Mouse (Mus musculus) embryonic fibroblast, embryonic 13.5 days (primary cell): Measurements from ENCODE around the gene Dazap1.

Source experiments
- CTCF ChIP-seq: IDR thresholded peaks from 2 replicates; pipeline ENCODE4 v1.5.1; 2011; ENCODE audit warnings: mild to moderate bottlenecking, control low read depth, low read length, moderate library complexity, borderline replicate concordance; ENCODE audit not compliant: insufficient read depth
- POLR2A ChIP-seq: IDR thresholded peaks from 2 replicates; pipeline ENCODE4 v1.6.1; 2011; ENCODE audit warnings: low read depth, mild to moderate bottlenecking, control low read depth, low read length, moderate library complexity

DNA sequence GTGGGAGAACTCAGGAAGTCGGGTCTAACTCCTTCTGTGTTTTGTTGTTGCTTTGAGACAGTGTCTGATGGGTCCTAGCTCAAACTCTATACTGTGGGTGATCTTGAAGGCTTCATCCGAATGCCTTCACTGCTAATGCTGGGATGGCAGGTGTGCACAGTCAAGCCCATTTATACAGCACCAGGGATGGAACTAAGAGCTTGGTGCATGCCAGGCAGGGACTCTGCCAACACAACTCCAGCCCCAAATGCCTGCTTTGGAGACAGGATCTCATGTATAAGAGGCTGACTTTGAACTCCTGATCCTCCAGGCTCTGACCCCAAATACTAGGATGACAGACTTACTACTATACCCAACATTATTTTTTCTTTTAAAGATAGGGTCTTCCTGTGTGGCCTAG is 11.2 kb upstream of the Dazap1 start:
- TF ChIP-seq POLR2A, result no peak
- TF ChIP-seq CTCF, result no peak
